Mouse (Mus musculus) hindbrain, embryonic 15.5 days (tissue): ENCODE results near the gene Rer1. TPM values are rescaled to one million over a fixed set of nuclear protein-coding genes. Genes with fewer than 3 reads are reported as not detected.
A peak's percentile ranks its signal among the peaks of the same experiment; 100 is the strongest.

Experiments used
- ATAC-seq: fragments of 200-750 bp; cut with Nextera tagmentation; 2 replicates; pipeline ENCODE4 v1.8.0; 2017; ENCODE audit warnings: low read depth, moderate number of reproducible peaks, moderate TSS enrichment; ENCODE audit not compliant: low FRiP score
- H3K27ac ChIP-seq: fragments of 300-500 bp; sonication (generic); replicated peaks from 2 replicates; pipeline ENCODE4 v1.5.1; 2015; ENCODE audit warnings: mild to moderate bottlenecking, inconsistent platforms
- H3K27me3 ChIP-seq: fragments of 300-500 bp; sonication (generic); 2 replicates; pipeline ENCODE4 v1.6.1; 2015; ENCODE audit warnings: control low read depth, inconsistent platforms
- H3K36me3 ChIP-seq: fragments of 300-500 bp; sonication (generic); 2 replicates; pipeline ENCODE4 v1.6.1; 2015; ENCODE audit warnings: control low read depth, inconsistent platforms
- H3K4me1 ChIP-seq: fragments of 300-500 bp; sonication (generic); replicated peaks from 2 replicates; pipeline ENCODE4 v1.6.1; 2015; ENCODE audit warnings: control low read depth, inconsistent platforms
- H3K4me2 ChIP-seq: fragments of 300-500 bp; sonication (generic); 2 replicates; pipeline ENCODE4 v1.6.1; 2015; ENCODE audit warnings: moderate library complexity, mild to moderate bottlenecking, inconsistent platforms
- H3K4me3 ChIP-seq: fragments of 300-500 bp; sonication (generic); 2 replicates; pipeline ENCODE4 v1.5.1; 2015; ENCODE audit warnings: mild to moderate bottlenecking, inconsistent platforms
- H3K9ac ChIP-seq: fragments of 300-500 bp; sonication (generic); 2 replicates; pipeline ENCODE4 v1.6.1; 2015; ENCODE audit warnings: inconsistent platforms
- H3K9me3 ChIP-seq: fragments of 300-500 bp; sonication (generic); 2 replicates; pipeline ENCODE4 v1.6.1; 2016; ENCODE audit warnings: control low read depth, inconsistent platforms
- WGBS: fragments of 180-500 bp; shearing (Covaris S2); methylation state at CpG from one replicate; pipeline ENCODE4 v1.1.7; 2015; 5-methylcytosine and 5-hydroxymethylcytosine counted together
- polyA plus RNA-seq: library from polyadenylated mRNA; unstranded; fragments of >200 nt; fragmentation: Nextera tagmentation; extraction: Ambion mirVana; gene quantifications from 2 replicates; pipeline ENCODE4 v1.2.1, GENCODE M21; 2015

Gene Rer1
- polyA plus RNA-seq, 1 experiment from 2014 or later: 125 TPM

GRCm38 (mm10) chr4:155107886-155108285 is 21.7 kb upstream of the Rer1 start:
- Histone ChIP-seq H3K4me3 (no peak overlapping the region), H3K27me3 (no peaks in the 10 kb centered on the region), H3K9me3 (no peaks in the 10 kb centered on the region), H3K27ac (no peak overlapping the region), H3K4me2 (no peak overlapping the region), H3K4me1 (no peaks in the 10 kb centered on the region), H3K36me3 (no peaks in the 10 kb centered on the region), H3K9ac (no peak overlapping the region)
- 90% methylated on average over 4 of the region's 4 CpGs for WGBS
- ATAC-seq: no peak

GRCm38 (mm10) chr4:155098572-155098971 is 12.4 kb upstream of the Rer1 start:
- H3K4me2 ChIP-seq: no peak overlapping the region
- WGBS: 80% methylated on average over 4 of the region's 4 CpGs
- peaks cover 5% of the 10 kb centered on the region; the same call in 1 of the 2 replicates for H3K4me1 ChIP-seq
- H3K4me3 ChIP-seq: no peak overlapping the region
- H3K36me3 ChIP-seq: no peaks in the 10 kb centered on the region
- H3K9ac ChIP-seq: no peak overlapping the region
- no peak for ATAC-seq
- no peaks in the 10 kb centered on the region for H3K27me3 ChIP-seq
- H3K9me3 ChIP-seq: no peaks in the 10 kb centered on the region
- H3K27ac ChIP-seq: no peak overlapping the region

GRCm38 (mm10) chr4:155097452-155097851 is 11.3 kb upstream of the Rer1 start:
- Histone ChIP-seq H3K4me1 (peaks cover 5% of the 10 kb centered on the region; the same call in 1 of the 2 replicates), H3K36me3 (no peaks in the 10 kb centered on the region), H3K9me3 (no peaks in the 10 kb centered on the region), H3K4me3 (no peak overlapping the region), H3K9ac (no peak overlapping the region), H3K27ac (no peak overlapping the region), H3K4me2 (no peak overlapping the region), H3K27me3 (no peaks in the 10 kb centered on the region)
- no peak for ATAC-seq
- 89% methylated on average over 6 of the region's 6 CpGs for WGBS

GRCm38 (mm10) chr4:155095967-155096366 is 9.8 kb upstream of the Rer1 start:
- no peak overlapping the region for H3K9ac ChIP-seq
- ATAC-seq: no peak
- no peak overlapping the region for H3K27ac ChIP-seq
- H3K27me3 ChIP-seq: no peaks in the 10 kb centered on the region
- H3K4me2 ChIP-seq: no peak overlapping the region
- WGBS: 81% methylated on average over 8 of the region's 8 CpGs
- H3K4me3 ChIP-seq: no peak overlapping the region
- peaks cover 5% of the 10 kb centered on the region; the same call in 1 of the 2 replicates for H3K4me1 ChIP-seq
- H3K9me3 ChIP-seq: no peaks in the 10 kb centered on the region
- H3K36me3 ChIP-seq: no peaks in the 10 kb centered on the region

GRCm38 (mm10) chr4:155095238-155095900 is 9.2 kb upstream of the Rer1 start:
- peak overlapping the region; percentile 47; the same call in 1 of the 2 replicates for H3K27ac ChIP-seq

GRCm38 (mm10) chr4:155094565-155094964 is 8.4 kb upstream of the Rer1 start:
- Histone ChIP-seq H3K27me3 (no peaks in the 10 kb centered on the region), H3K4me1 (peaks cover 5% of the 10 kb centered on the region; the same call in 1 of the 2 replicates), H3K36me3 (no peaks in the 10 kb centered on the region), H3K9me3 (no peaks in the 10 kb centered on the region), H3K4me2 (no peak overlapping the region), H3K4me3 (no peak overlapping the region), H3K9ac (no peak overlapping the region), H3K27ac (no peak overlapping the region)
- 75% methylated on average over 3 of the region's 3 CpGs for WGBS
- peak; percentile 37; the same call in 1 of the 2 replicates for ATAC-seq

More at GRCm38 (mm10) chr4:155095238-155095900, 9.2 kb upstream of the Rer1 start:
- H3K4me3 ChIP-seq: no peak overlapping the region
- WGBS: 25% methylated on average over 8 of the region's 8 CpGs
- no peak overlapping the region for H3K9ac ChIP-seq
- H3K9me3 ChIP-seq: no peaks in the 10 kb centered on the region
- H3K4me2 ChIP-seq: no peak overlapping the region
- H3K27me3 ChIP-seq: no peaks in the 10 kb centered on the region
- peak; percentile 84 for ATAC-seq
- peaks cover 5% of the 10 kb centered on the region; the same call in 1 of the 2 replicates for H3K4me1 ChIP-seq
- H3K36me3 ChIP-seq: no peaks in the 10 kb centered on the region

GRCm38 (mm10) chr4:155093431-155094149 is 7.4 kb upstream of the Rer1 start:
- WGBS: 85% methylated on average over 7 of the region's 7 CpGs
- no peak overlapping the region for H3K9ac ChIP-seq
- H3K4me1 ChIP-seq: peaks cover 5% of the 10 kb centered on the region; the same call in 1 of the 2 replicates

GRCm38 (mm10) chr4:155092718-155093430 is 6.7 kb upstream of the Rer1 start:
- Histone ChIP-seq H3K4me2 (no peak overlapping the region), H3K27me3 (no peaks in the 10 kb centered on the region), H3K4me3 (no peak overlapping the region), H3K36me3 (no peaks in the 10 kb centered on the region), H3K9ac (no peak overlapping the region), H3K9me3 (no peaks in the 10 kb centered on the region), H3K27ac (no peak overlapping the region), H3K4me1 (peaks cover 5% of the 10 kb centered on the region; the same call in 1 of the 2 replicates)
- no peak for ATAC-seq
- 95% methylated on average over 19 of the region's 19 CpGs for WGBS

More at GRCm38 (mm10) chr4:155093431-155094149, 7.4 kb upstream of the Rer1 start:
- no peak overlapping the region for H3K4me3 ChIP-seq
- H3K4me2 ChIP-seq: no peak overlapping the region
- H3K27ac ChIP-seq: no peak overlapping the region
- no peaks in the 10 kb centered on the region for H3K9me3 ChIP-seq
- no peak for ATAC-seq
- H3K27me3 ChIP-seq: no peaks in the 10 kb centered on the region
- no peaks in the 10 kb centered on the region for H3K36me3 ChIP-seq

GRCm38 (mm10) chr4:155090688-155091449 is 4.7 kb upstream of the Rer1 start:
- 98% methylated on average over 13 of the region's 13 CpGs for WGBS
- no peaks in the 10 kb centered on the region for H3K27me3 ChIP-seq
- no peak overlapping the region for H3K4me3 ChIP-seq
- H3K36me3 ChIP-seq: no peaks in the 10 kb centered on the region
- ATAC-seq: no peak
- no peak overlapping the region for H3K4me2 ChIP-seq
- no peak overlapping the region for H3K27ac ChIP-seq
- peaks cover 13% of the 10 kb centered on the region for H3K4me1 ChIP-seq
- H3K9ac ChIP-seq: no peak overlapping the region
- no peaks in the 10 kb centered on the region for H3K9me3 ChIP-seq

GRCm38 (mm10) chr4:155090147-155090546 is 4.0 kb upstream of the Rer1 start:
- H3K36me3 ChIP-seq: no peaks in the 10 kb centered on the region
- H3K27me3 ChIP-seq: no peaks in the 10 kb centered on the region
- peaks cover 13% of the 10 kb centered on the region for H3K4me1 ChIP-seq
- no peak overlapping the region for H3K27ac ChIP-seq
- H3K9me3 ChIP-seq: no peaks in the 10 kb centered on the region
- no peak for ATAC-seq
- H3K9ac ChIP-seq: no peak overlapping the region
- H3K4me3 ChIP-seq: no peak overlapping the region
- no peak overlapping the region for H3K4me2 ChIP-seq
- 96% methylated on average over 4 of the region's 4 CpGs for WGBS

GRCm38 (mm10) chr4:155089241-155089640 is 3.1 kb upstream of the Rer1 start:
- H3K27me3 ChIP-seq: no peaks in the 10 kb centered on the region
- no peak overlapping the region for H3K4me3 ChIP-seq
- no peak overlapping the region for H3K4me2 ChIP-seq
- no peaks in the 10 kb centered on the region for H3K9me3 ChIP-seq
- 93% methylated on average over 5 of the region's 5 CpGs for WGBS
- H3K4me1 ChIP-seq: peaks cover 22% of the 10 kb centered on the region
- ATAC-seq: no peak
- H3K27ac ChIP-seq: no peak overlapping the region
- H3K9ac ChIP-seq: no peak overlapping the region
- no peaks in the 10 kb centered on the region for H3K36me3 ChIP-seq
